9 mouse cellular contexts compared by ENCODE assay signal in genomic region chr7:122470370-122471280, GRCm38 (mm10).
DNase-seq lines count a peak whose midpoint lies in the region; ATAC-seq and TF ChIP-seq lines count a peak whose summit lies in the region.
"Had no signal": no experiment of that assay in that cellular context is flagged by ENCODE, and none has a peak within 500 bp of the region (broad histone marks: within the 10 kb centered on the region; RNA-seq: fewer than 3 reads in every experiment).

No protein-coding gene starts in this region.

- no peak overlapping the region for H3K4me3 ChIP-seq in C2C12 (ENCODE audit: insufficient read depth, poor library complexity, severe bottlenecking)
- no peak overlapping the region for H3K4me3 ChIP-seq in kidney, postnatal 0 days (replicated peaks; ENCODE audit: low read depth, low read length)
- no peak overlapping the region for H3K4me3 ChIP-seq in liver, embryonic 13.5 days (replicated peaks)
- H3K4me3 ChIP-seq in neural tube, embryonic 12.5 days = no peak overlapping the region
- H3K4me3 ChIP-seq: embryonic facial prominence, embryonic 12.5 days had no signal

- TF ChIP-seq CTCF in C2C12 (IDR thresholded peaks at IDR 0.05; ENCODE audit: control insufficient read depth, insufficient read depth, insufficient read length) = peak; percentile 72
- peak; percentile 94 for TF ChIP-seq CTCF in kidney, postnatal 0 days (IDR thresholded peaks at IDR 0.05; ENCODE audit: low read depth)

- no peak overlapping the region for H3K9ac ChIP-seq in kidney, postnatal 0 days (ENCODE audit: low read depth, low read length)
- H3K9ac ChIP-seq in liver, embryonic 13.5 days = no peak overlapping the region
- no peak overlapping the region for H3K9ac ChIP-seq in neural tube, embryonic 12.5 days
- H3K9ac ChIP-seq: embryonic facial prominence, embryonic 12.5 days had no signal

- H3K27me3 ChIP-seq in C2C12 (ENCODE audit: control insufficient read depth, insufficient read depth, insufficient read length) = peaks cover 3% of the 10 kb centered on the region
- no peaks in the 10 kb centered on the region for H3K27me3 ChIP-seq in kidney, postnatal 0 days (ENCODE audit: insufficient read depth, low read length)
- no peaks in the 10 kb centered on the region for H3K27me3 ChIP-seq in liver, embryonic 13.5 days
- H3K27me3 ChIP-seq in neural tube, embryonic 12.5 days (replicated peaks) = no peaks in the 10 kb centered on the region
- H3K27me3 ChIP-seq: embryonic facial prominence, embryonic 12.5 days had no signal

- no peak overlapping the region for H3ac ChIP-seq in C2C12 (ENCODE audit: control insufficient read depth, insufficient read length, low read depth)

- ATAC-seq in granulocyte monocyte progenitor cell, adult 5-6 weeks (replicated peaks; ENCODE audit: poor library complexity, severe bottlenecking) = peak; percentile 79
- peak; percentile 57; the same call in 1 of the 2 replicates for ATAC-seq in kidney, postnatal 0 days (replicated peaks; ENCODE audit: low FRiP score, low read depth)
- ATAC-seq in liver, embryonic 13.5 days (ENCODE audit: low read depth) = no peak
- ATAC-seq in neural tube, embryonic 12.5 days (ENCODE audit: low FRiP score, low read depth) = peak; percentile 61; the same call in 1 of the 2 replicates

- no peaks in the 10 kb centered on the region for H3K79me3 ChIP-seq in C2C12 (ENCODE audit: low read depth)

- no peak overlapping the region for H3K4me2 ChIP-seq in kidney, postnatal 0 days (ENCODE audit: low read length)
- H3K4me2 ChIP-seq in liver, embryonic 13.5 days = no peak overlapping the region
- H3K4me2 ChIP-seq in neural tube, embryonic 12.5 days (replicated peaks) = no peak overlapping the region
- H3K4me2 ChIP-seq: embryonic facial prominence, embryonic 12.5 days had no signal

- no peaks in the 10 kb centered on the region for H3K4me1 ChIP-seq in kidney, postnatal 0 days (replicated peaks; ENCODE audit: insufficient read depth, low read length)
- no peaks in the 10 kb centered on the region; the same call in 1 of the 2 replicates for H3K4me1 ChIP-seq in liver, embryonic 13.5 days (replicated peaks)
- no peaks in the 10 kb centered on the region for H3K4me1 ChIP-seq in neural tube, embryonic 12.5 days
- H3K4me1 ChIP-seq: embryonic facial prominence, embryonic 12.5 days had no signal

- H3K36me3 ChIP-seq in C2C12 (ENCODE audit: control insufficient read depth, insufficient read depth) = no peaks in the 10 kb centered on the region
- no peaks in the 10 kb centered on the region for H3K36me3 ChIP-seq in kidney, postnatal 0 days (ENCODE audit: insufficient read depth, low read length)
- H3K36me3 ChIP-seq in liver, embryonic 13.5 days = no peaks in the 10 kb centered on the region
- no peaks in the 10 kb centered on the region for H3K36me3 ChIP-seq in neural tube, embryonic 12.5 days
- H3K36me3 ChIP-seq: embryonic facial prominence, embryonic 12.5 days had no signal

- DNase-seq in adrenal gland, adult 8-10 months = peak; percentile 32
- DNase-seq in embryo, embryonic 11.5 days (ENCODE audit: low read depth, low spot score) = peak; percentile 51
- DNase-seq in kidney, postnatal 0 days (ENCODE audit: low spot score) = peak; percentile 78
- DNase-seq in liver, embryonic 13.5 days = peak; percentile 8
- peak; percentile 82 for DNase-seq in testis, postnatal 10 days (ENCODE audit: low spot score)

- no peaks in the 10 kb centered on the region for H3K9me3 ChIP-seq in kidney, postnatal 0 days (replicated peaks; ENCODE audit: low read length)
- H3K9me3 ChIP-seq in liver, embryonic 13.5 days (replicated peaks) = 0 out of 2 replicates have a peak, but pooled peaks cover 6% of the 10 kb centered on the region
- peaks cover 6% of the 10 kb centered on the region; the same call in 1 of the 2 replicates for H3K9me3 ChIP-seq in neural tube, embryonic 12.5 days
- H3K9me3 ChIP-seq: embryonic facial prominence, embryonic 12.5 days had no signal

- WGBS in kidney, postnatal 0 days = 61% methylated on average over 18 of the region's 18 CpGs
- 47% methylated on average over 18 of the region's 18 CpGs for WGBS in liver, embryonic 13.5 days (ENCODE audit: insufficient replicate concordance)
- 58% methylated on average over 18 of the region's 18 CpGs for WGBS in neural tube, embryonic 12.5 days

- H3K79me2 ChIP-seq in C2C12 (ENCODE audit: control insufficient read depth, insufficient read depth) = no peaks in the 10 kb centered on the region

- H3K27ac ChIP-seq in kidney, postnatal 0 days = no peak overlapping the region
- no peak overlapping the region for H3K27ac ChIP-seq in liver, embryonic 13.5 days
- no peak overlapping the region for H3K27ac ChIP-seq in neural tube, embryonic 12.5 days
- H3K27ac ChIP-seq: embryonic facial prominence, embryonic 12.5 days had no signal

TF ChIP-seq in C2C12, 6 proteins besides CTCF, POLR2A, EP300 and RAD21:
- TF ChIP-seq CEBPB (IDR thresholded peaks at IDR 0.05; ENCODE audit: low read depth) (no peak), FOSL1 (IDR thresholded peaks at IDR 0.05; ENCODE audit: insufficient read depth, low read length, poor library complexity, severe bottlenecking) (no peak), USF1 (IDR thresholded peaks at IDR 0.05; ENCODE audit: low read depth) (no peak), MYOD1 (IDR thresholded peaks at IDR 0.05; ENCODE audit: control insufficient read depth, insufficient read length, low read depth) (no peak), MYOG (IDR thresholded peaks at IDR 0.05; ENCODE audit: control insufficient read depth, extremely low read depth, insufficient read length) (no peak), MAX (IDR thresholded peaks at IDR 0.05) (no peak)
TF ChIP-seq in C2C12: peak in this region for 0.

Comparison
In these comparisons a context has a peak if more than half of its experiments do, and no peak if none do; other contexts are left out.
1. DNase-seq: peak in every context shown above with its lines; median percentile 82 in testis, postnatal 10 days; 78 in kidney, postnatal 0 days; 51 in embryo, embryonic 11.5 days; 32 in adrenal gland, adult 8-10 months; 8 in liver, embryonic 13.5 days.